Mouse (Mus musculus) kidney, adult 11 months (tissue): ENCODE measurements around the gene Kcnip4.

Source experiments
- DNase-seq: peaks from one replicate; pipeline ENCODE4 v3.0.0; 2022

Kcnip4 gene

DNA sequence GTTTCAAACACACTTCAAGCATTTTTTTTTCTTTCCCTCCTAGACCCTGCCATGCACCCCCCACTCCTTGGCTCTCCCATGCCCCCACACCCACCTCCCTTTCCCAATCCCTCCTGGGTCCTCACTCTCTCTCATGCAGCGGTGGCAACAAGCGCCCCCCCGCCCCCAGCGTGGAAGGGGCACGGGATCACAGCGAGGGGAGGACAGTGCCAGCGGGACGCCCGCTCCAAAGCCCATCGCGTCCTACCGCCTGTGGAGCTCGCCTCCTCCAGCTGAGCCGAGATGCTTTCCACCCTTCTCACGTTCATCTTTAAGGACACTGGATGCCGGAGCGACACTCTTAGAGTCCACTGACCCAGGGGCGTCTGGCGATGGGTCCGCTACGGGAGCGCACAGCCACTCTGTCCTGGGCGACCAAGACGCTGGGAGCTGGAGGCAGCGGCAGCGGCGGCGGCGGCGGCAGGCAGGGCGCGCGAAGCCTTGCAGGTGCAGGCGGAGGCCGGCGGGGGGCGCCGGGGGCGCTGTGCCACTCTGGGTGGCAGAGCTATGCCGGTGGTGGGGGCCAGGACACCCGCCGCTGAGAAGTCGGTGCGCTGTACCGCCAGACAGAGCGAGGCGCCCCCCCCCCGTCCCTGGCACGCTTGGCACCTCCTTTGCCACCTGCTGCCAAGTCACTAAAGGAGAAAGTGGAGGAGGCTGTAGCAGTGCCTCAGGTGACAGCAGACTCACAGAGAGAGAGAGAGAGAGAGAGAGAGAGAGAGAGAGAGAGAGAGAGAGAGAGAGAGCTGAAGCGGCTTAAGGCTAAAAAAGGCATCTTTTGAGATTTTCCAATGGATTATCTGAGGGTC lies at the start of gene Kcnip4:
TSS of gene Kcnip4 (minus strand) at position 514 of the 848 bp plus-strand sequence.
- peak; percentile 3 for DNase-seq

- no peak for DNase-seq
Observed at GRCm38 (mm10) chr5:49571876-49572275, 47.2 kb upstream of the Kcnip4 start.

DNA sequence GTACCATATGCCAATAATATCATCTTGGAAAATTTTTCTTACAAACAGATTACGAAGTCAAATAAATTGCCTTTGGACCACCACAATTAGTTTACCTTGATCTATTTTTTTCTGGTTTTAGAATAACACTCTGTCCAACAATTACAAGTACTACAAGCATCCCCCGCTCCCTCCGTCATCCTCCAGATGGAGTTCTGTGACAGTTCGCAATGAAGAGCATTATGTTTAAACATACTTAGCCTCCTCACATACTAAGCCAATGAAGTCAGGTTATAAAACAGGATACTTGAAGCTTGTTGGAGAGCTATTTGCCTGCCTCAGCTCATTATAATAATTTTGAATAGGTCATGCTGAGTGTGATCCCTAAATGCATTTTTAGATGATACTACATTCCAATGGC lies 39.0 kb upstream of the Kcnip4 start:
- no peak for DNase-seq

DNA sequence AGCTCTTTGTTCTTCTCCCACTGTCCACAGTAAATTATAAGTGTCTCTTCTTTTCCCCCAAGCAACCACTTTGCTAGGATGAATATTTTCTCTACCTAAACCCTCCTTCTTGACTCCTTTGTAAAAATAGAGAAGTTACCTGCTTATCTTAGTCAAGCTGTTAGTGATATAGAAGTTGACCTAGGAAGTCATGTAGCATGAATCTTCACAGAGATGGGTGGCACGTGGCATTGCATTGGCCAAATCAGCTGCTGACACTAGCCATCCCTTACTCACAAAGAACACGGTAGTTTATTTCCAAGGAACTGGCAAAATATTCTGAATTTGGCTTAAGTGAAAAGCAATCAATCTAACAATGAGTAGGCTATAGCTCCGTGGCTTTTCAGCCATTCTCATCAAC lies 32.7 kb upstream of the Kcnip4 start:
- DNase-seq = no peak

GRCm38 (mm10) chr5:49547884-49548283 lies 23.2 kb upstream of the Kcnip4 start:
- DNase-seq = no peak

DNA sequence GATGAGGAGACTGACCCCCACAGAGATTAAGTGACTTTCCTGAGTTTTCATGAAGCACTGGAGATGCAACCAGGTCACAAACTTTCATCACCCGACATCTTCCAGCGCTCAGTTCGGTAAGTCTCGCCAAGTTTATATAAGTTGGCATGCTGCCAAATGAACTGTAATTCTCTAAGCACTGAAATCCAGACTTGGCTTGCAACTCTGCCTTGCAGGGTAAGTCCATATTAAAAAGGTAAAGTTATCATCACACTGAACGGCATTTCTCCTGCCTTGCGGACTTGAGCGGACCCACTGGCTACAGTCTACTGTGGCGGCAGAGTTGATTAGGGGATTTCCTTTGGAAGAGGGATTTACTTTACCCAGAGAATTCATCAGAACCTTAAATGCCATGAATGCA lies 4.7 kb upstream of the Kcnip4 start:
- DNase-seq = no peak

DNA sequence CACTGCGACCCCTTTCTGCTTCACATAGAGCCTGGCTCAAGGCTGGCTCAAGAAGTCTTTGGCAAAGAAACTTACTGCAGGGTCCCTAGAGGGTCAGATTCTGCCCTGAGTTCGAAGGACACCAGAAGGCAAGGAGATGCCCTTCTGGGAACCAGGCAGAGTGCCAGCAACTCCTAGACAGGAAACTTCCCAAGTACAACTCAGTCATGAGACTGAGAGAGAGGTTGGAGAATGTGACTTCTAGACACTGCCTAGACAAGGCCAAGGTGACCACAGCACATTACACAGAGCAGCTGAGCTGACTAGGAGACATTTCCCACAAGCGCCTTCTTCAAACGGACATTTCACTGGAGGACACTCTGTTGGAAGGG lies 520 bp upstream of the Kcnip4 start:
- DNase-seq = peak; percentile 52

GRCm38 (mm10) chr5:49523997-49524393 lies 712 bp downstream of the Kcnip4 start:
- DNase-seq = no peak

DNA sequence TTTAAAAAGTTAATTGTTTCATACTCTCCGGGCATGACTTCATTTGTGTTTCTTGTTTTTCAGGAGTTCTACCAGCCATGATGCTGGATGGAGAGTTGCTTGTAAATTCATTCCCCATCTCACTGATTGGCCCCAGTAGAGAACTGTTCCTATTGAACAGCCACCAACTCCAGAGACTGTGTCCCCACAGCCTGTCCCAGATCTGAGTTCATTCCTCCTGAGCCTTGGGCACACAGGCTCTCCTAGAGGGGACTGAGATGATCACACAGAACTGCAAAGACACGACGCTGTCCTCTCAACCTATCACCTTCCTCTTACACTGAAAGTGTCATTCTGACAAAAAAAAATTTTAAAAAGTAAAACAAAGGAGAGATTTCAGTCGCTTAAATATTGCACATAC lies 1.7 kb downstream of the Kcnip4 start:
- no peak for DNase-seq

DNA sequence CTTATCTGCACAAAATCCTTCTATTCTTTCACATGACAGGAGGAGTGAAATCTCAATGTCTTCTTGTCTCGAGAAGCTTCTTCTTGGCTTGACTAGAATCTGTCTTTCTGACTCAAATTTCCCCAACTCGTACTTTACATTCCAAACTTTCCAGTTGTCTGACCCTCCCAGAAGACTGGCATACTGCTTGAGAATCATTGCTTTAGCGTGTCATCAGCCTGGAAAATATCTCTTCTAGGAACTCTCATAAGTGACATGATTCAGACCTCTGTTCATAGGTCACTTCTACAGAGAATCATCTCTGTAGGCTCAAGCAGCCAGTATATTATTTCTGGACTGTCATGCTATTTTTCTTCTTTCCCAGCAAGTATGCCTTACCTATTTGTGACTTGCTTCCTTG lies 26.0 kb downstream of the Kcnip4 start:
- no peak for DNase-seq

- DNase-seq = no peak
Observed at GRCm38 (mm10) chr5:49487270-49487669, 37.4 kb downstream of the Kcnip4 start.

GRCm38 (mm10) chr5:49470738-49471137 lies 54.0 kb downstream of the Kcnip4 start:
- no peak for DNase-seq

- DNase-seq = no peak
Observed at GRCm38 (mm10) chr5:49460643-49461276, 63.9 kb downstream of the Kcnip4 start.

GRCm38 (mm10) chr5:49453100-49453499 lies 71.6 kb downstream of the Kcnip4 start:
- no peak for DNase-seq

- no peak for DNase-seq
Observed at GRCm38 (mm10) chr5:49451295-49451694, 73.4 kb downstream of the Kcnip4 start.

DNA sequence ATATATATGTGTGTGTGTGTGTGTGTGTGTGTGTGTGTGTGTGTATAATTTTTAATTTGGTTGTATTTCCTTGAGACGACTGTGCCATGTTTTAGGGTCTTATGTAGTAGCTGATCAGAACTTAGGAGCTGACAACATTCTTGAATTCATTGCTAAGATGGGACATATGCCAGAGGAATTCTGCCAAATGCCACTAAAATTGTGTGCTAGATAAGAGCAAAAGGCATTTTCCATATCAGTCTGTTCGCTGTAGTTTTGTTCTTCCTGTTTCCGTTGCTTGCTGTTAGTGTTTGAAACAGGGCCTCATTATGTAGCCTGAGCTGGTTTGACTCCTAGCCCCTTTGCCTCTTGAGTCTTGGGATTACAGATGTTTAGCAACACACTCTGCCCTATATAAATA lies 73.8 kb downstream of the Kcnip4 start:
- no peak for DNase-seq

DNA sequence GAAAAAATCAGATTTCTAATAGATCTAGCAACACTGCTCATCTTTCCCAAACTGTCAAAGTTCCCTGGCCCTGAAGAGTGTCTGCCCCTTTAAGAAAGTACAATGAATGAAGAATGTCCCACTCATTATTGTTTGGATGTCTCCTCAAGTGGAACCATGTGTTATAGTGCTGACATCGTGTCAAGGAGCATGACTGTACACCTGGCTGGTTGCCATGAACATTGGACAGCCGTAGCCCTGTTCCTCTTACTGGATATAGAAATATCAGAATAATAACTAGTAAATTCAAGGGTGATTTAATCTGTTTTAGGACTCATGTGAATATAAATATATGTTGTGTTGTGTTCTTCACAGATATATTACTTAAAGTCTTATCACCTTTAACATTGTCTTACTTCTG lies 87.5 kb downstream of the Kcnip4 start:
- no peak for DNase-seq

DNA sequence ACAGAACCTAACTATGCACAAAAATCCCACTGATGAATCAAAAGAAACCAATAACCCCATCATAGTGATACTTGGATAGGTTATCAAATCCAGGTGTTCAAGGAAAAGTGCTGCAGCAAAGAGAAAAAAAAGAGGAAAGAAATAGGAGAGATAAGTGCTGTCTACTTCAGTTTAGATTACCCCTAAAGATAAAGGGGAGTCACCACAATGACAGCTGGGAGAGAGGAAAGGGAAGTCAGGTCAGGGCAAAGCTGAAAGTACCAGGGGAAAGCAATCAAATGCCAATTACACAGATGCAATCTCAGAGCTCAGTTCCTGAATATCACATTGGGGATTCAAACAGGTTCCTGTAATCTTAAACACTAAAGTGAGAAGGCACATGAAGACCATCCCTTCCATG lies 97.0 kb downstream of the Kcnip4 start:
- no peak for DNase-seq

- no peak for DNase-seq
Observed at GRCm38 (mm10) chr5:49419707-49420106, 105.0 kb downstream of the Kcnip4 start.

- DNase-seq = no peak
Observed at GRCm38 (mm10) chr5:49408351-49408750, 116.4 kb downstream of the Kcnip4 start.

DNA sequence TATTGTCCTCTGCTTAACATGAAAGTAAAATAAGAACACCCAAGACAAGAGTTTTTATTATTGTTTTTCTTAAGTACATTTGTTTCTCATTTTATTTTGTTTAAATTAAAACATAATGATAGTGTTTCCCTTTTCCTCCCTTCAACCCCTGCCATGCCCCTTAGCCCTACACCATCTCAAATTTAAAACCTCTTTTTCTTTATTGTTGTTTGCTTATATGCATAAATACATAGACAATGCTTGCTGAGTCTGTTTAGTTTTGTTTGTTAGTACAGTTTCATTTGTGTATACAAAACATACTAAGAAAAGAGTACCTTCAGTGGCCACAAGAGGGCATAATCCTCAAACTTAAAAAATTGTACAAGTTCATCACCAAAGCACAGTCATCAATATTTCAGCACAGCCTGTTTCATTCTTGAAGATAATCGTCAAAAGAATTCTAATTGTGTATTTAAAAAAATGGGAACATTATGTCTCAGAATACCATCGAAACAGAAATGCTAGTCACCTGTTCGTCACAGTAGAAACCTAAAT lies 154.1 kb downstream of the Kcnip4 start:
- no peak for DNase-seq

GRCm38 (mm10) chr5:49368636-49369423 lies 155.9 kb downstream of the Kcnip4 start:
- no peak for DNase-seq

DNA sequence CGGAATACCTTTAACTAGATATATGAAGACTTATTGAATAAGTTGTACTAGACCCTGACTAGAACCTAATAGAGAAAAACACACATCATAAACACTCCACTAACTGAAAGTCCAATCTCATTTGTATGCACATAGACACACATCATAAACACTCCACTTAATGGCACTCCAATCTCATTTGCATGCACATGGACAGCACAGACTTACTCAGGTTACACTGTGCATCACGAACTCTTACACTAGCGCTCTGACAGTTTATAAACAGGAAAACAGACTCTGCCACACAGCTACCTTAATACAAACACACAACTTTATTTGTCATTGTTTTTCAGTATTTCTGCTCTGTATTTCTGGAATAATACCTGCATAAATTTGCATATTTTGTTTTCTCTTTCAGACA lies 168.3 kb downstream of the Kcnip4 start:
- DNase-seq = no peak

DNA sequence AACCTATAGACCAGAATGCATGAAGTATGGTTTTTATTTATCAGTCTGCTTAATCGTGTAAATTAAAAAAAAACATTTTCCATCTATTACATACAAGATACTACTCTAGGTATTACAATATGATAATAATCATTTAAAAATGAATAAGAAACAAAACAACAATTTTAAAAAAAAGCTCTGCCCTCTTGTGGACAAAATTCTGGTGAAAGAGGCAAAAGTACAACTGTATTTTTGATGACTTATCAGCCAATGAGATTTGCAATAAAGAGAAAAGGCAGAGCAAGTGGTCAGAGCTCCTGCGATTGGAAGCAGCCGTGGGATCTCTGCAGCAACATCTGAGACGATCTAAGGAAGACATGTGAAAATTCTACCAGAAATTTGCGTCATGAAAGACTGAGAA lies 172.6 kb downstream of the Kcnip4 start:
- DNase-seq = no peak
